Mouse (Mus musculus) kidney, postnatal 0 days (tissue): Measurements from ENCODE around the gene Pus3. TPM values are rescaled to one million over a fixed set of nuclear protein-coding genes. Genes with fewer than 3 reads are reported as not detected.

ENCODE experiments used
- ATAC-seq: fragments of 200-750 bp; cut with Nextera tagmentation; replicated peaks from 2 replicates; pipeline ENCODE4 v1.8.0; 2017; ENCODE audit warnings: low read depth, moderate number of reproducible peaks, moderate TSS enrichment, moderate library complexity; ENCODE audit not compliant: low FRiP score
- DNase-seq: peaks from one replicate; pipeline ENCODE4 v3.0.0-alpha.2; 2016; ENCODE audit warnings: low spot score
- H3K27ac ChIP-seq: fragments of 300-500 bp; sonication (generic); 2 replicates; pipeline ENCODE4 v1.5.1; 2014; ENCODE audit warnings: mild to moderate bottlenecking
- H3K27me3 ChIP-seq: fragments of 300-500 bp; sonication (generic); 2 replicates; pipeline ENCODE4 v1.6.1; 2014; ENCODE audit warnings: low read length, mixed read lengths; ENCODE audit not compliant: insufficient read depth
- H3K36me3 ChIP-seq: fragments of 300-500 bp; sonication (generic); 2 replicates; pipeline ENCODE4 v1.6.1; 2014; ENCODE audit warnings: low read length, mixed read lengths; ENCODE audit not compliant: insufficient read depth
- H3K4me1 ChIP-seq: fragments of 300-500 bp; sonication (generic); replicated peaks from 2 replicates; pipeline ENCODE4 v1.6.1; 2014; ENCODE audit warnings: antibody characterized with exemption, low read length, mixed read lengths; ENCODE audit not compliant: insufficient read depth
- H3K4me2 ChIP-seq: fragments of 300-500 bp; sonication (generic); 2 replicates; pipeline ENCODE4 v1.6.1; 2014; ENCODE audit warnings: mild to moderate bottlenecking, low read length, moderate library complexity, mixed read lengths
- H3K4me3 ChIP-seq: fragments of 300-500 bp; sonication (generic); replicated peaks from 2 replicates; pipeline ENCODE4 v1.5.1; 2014; ENCODE audit warnings: low read depth, low read length
- H3K9ac ChIP-seq: fragments of 300-500 bp; sonication (generic); 2 replicates; pipeline ENCODE4 v1.6.1; 2014; ENCODE audit warnings: low read depth, low read length
- H3K9me3 ChIP-seq: fragments of 300-500 bp; sonication (generic); replicated peaks from 2 replicates; pipeline ENCODE4 v1.6.1; 2016; ENCODE audit warnings: low read length, inconsistent platforms, mixed read lengths
- CTCF ChIP-seq: IDR thresholded peaks from 2 replicates; pipeline ENCODE4 v1.5.1; 2016; ENCODE audit warnings: antibody characterized with exemption, low read depth, mild to moderate bottlenecking, moderate library complexity
- WGBS: fragments of 180-500 bp; shearing (Covaris S2); extraction: QIAGEN DNeasy Blood & Tissue Kit; methylation state at CpG from one replicate; pipeline ENCODE4 v1.1.7; 2014; 5-methylcytosine and 5-hydroxymethylcytosine counted together
- polyA plus RNA-seq: library from polyadenylated mRNA; unstranded; fragments of >200 nt; fragmentation: Nextera tagmentation; extraction: Ambion mirVana; gene quantifications from 2 replicates; pipeline ENCODE4 v1.2.1, GENCODE M21; 2015

The Pus3 gene
- polyA plus RNA-seq, 1 experiment from 2014 or later: 20.2 TPM

- Histone ChIP-seq H3K9ac (no peak overlapping the region), H3K4me1 (no peaks in the 10 kb centered on the region), H3K27me3 (no peaks in the 10 kb centered on the region), H3K4me3 (no peak overlapping the region), H3K36me3 (no peaks in the 10 kb centered on the region), H3K9me3 (no peaks in the 10 kb centered on the region), H3K4me2 (no peak overlapping the region), H3K27ac (no peak overlapping the region)
- ATAC-seq (no peak), DNase-seq (no peak)
- TF ChIP-seq CTCF: no peak
- WGBS: 60% methylated on average over 2 of the region's 2 CpGs
These were observed 36.2 kb upstream of the Pus3 start for GRCm38 (mm10) chr9:35522241-35522640.

- Histone ChIP-seq H3K4me1 (no peaks in the 10 kb centered on the region), H3K4me2 (no peak overlapping the region), H3K4me3 (no peak overlapping the region), H3K27ac (no peak overlapping the region), H3K9ac (no peak overlapping the region), H3K36me3 (no peaks in the 10 kb centered on the region), H3K27me3 (no peaks in the 10 kb centered on the region), H3K9me3 (no peaks in the 10 kb centered on the region)
- ATAC-seq (no peak), DNase-seq (no peak)
- 70% methylated on average over 1 of the region's 1 CpGs for WGBS
- no peak for TF ChIP-seq CTCF
These were observed 35.4 kb upstream of the Pus3 start for GRCm38 (mm10) chr9:35522821-35523515.

GRCm38 (mm10) chr9:35523541-35523940 is 34.9 kb upstream of the Pus3 start:
- no peak for TF ChIP-seq CTCF
- no peak overlapping the region for H3K9ac ChIP-seq
- no peak overlapping the region for H3K4me3 ChIP-seq
- no peaks in the 10 kb centered on the region for H3K27me3 ChIP-seq
- H3K27ac ChIP-seq: no peak overlapping the region
- ATAC-seq (no peak), DNase-seq (peak; percentile 68)
- no peak overlapping the region for H3K4me2 ChIP-seq
- H3K9me3 ChIP-seq: no peaks in the 10 kb centered on the region
- H3K4me1 ChIP-seq: no peaks in the 10 kb centered on the region
- WGBS: 33% methylated on average over 5 of the region's 5 CpGs
- H3K36me3 ChIP-seq: no peaks in the 10 kb centered on the region

GRCm38 (mm10) chr9:35523941-35524411 is 34.4 kb upstream of the Pus3 start:
- H3K9ac ChIP-seq: no peak overlapping the region
- H3K4me3 ChIP-seq: no peak overlapping the region
- TF ChIP-seq CTCF: peak; percentile 88
- no peak overlapping the region for H3K4me2 ChIP-seq
- 9% methylated on average over 7 of the region's 7 CpGs for WGBS
- no peaks in the 10 kb centered on the region for H3K4me1 ChIP-seq
- peak; percentile 85 for DNase-seq
- no peaks in the 10 kb centered on the region for H3K9me3 ChIP-seq
- H3K27ac ChIP-seq: no peak overlapping the region
- H3K36me3 ChIP-seq: no peaks in the 10 kb centered on the region
- H3K27me3 ChIP-seq: no peaks in the 10 kb centered on the region
- peak; percentile 43 for ATAC-seq

- H3K4me1 ChIP-seq: no peaks in the 10 kb centered on the region
- no peak overlapping the region for H3K4me2 ChIP-seq
- H3K9ac ChIP-seq: no peak overlapping the region
- H3K4me3 ChIP-seq: no peak overlapping the region
- no peak overlapping the region for H3K27ac ChIP-seq
- TF ChIP-seq CTCF: no peak
- no peak for DNase-seq
- no peaks in the 10 kb centered on the region for H3K27me3 ChIP-seq
- H3K36me3 ChIP-seq: no peaks in the 10 kb centered on the region
- ATAC-seq: no peak
- 57% methylated on average over 3 of the region's 3 CpGs for WGBS
- H3K9me3 ChIP-seq: no peaks in the 10 kb centered on the region
These were observed 29.3 kb upstream of the Pus3 start for GRCm38 (mm10) chr9:35529141-35529540.

- DNase-seq: no peak
- no peak overlapping the region for H3K4me3 ChIP-seq
- TF ChIP-seq CTCF: no peak
- H3K27me3 ChIP-seq: no peaks in the 10 kb centered on the region
- no peaks in the 10 kb centered on the region for H3K36me3 ChIP-seq
- no peaks in the 10 kb centered on the region for H3K9me3 ChIP-seq
- no peak overlapping the region for H3K9ac ChIP-seq
- no peak overlapping the region for H3K4me2 ChIP-seq
- H3K4me1 ChIP-seq: no peaks in the 10 kb centered on the region
- no peak overlapping the region for H3K27ac ChIP-seq
- ATAC-seq: no peak
- 18% methylated on average over 1 of the region's 1 CpGs for WGBS
These were observed 28.6 kb upstream of the Pus3 start for GRCm38 (mm10) chr9:35529796-35530195.

- Histone ChIP-seq H3K27me3 (no peaks in the 10 kb centered on the region), H3K27ac (no peak overlapping the region), H3K9me3 (no peaks in the 10 kb centered on the region), H3K9ac (no peak overlapping the region), H3K4me3 (no peak overlapping the region), H3K4me2 (no peak overlapping the region), H3K36me3 (no peaks in the 10 kb centered on the region), H3K4me1 (no peaks in the 10 kb centered on the region)
- TF ChIP-seq CTCF: no peak
- DNase-seq (peak; percentile 28), ATAC-seq (no peak)
- WGBS: 31% methylated on average over 9 of the region's 9 CpGs
These were observed 25.1 kb upstream of the Pus3 start for GRCm38 (mm10) chr9:35533266-35533665.
